Mouse (Mus musculus) layer of hippocampus, adult 9-10 months (tissue): ENCODE measurements around the gene Matn4.
"Not testable (repeated sequence)": the region's sequence is repeated elsewhere in the genome, so short reads cannot be mapped to it uniquely, and the experiment has no call there.

Experiments
- DNase-seq: peaks from one replicate; pipeline ENCODE4 v3.0.0; 2022; ENCODE audit warnings: low spot score

The Matn4 gene

GRCm38 (mm10) chr2:164371371-164371770, 33.6 kb downstream of the Matn4 start:
- no peak for DNase-seq

DNA sequence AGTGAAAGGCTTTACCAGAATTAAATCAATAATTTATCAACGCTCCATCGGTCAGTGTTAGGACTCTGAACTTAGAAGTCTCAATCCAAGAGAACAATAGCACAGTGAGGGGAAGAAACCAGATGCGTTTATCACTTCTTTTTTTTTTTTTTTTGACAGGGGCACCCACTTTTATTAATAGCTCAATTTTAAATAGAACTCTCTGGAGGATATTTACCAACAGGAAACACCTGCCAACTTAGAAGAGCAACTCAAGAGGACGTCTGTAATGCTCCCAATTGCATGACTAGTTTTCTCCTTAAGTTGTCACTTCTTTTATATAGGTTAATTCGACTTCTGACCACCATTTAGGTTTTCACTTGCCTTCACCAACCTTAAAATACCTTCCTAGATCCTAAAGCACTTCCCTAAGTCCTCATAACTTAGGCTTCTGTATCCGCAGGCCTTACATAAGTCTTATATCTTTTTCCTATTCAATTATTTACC, 36.3 kb downstream of the Matn4 start:
- DNase-seq, result no peak

- DNase-seq, result no peak
Observed at GRCm38 (mm10) chr2:164366947-164367346, 38.0 kb downstream of the Matn4 start.

DNA sequence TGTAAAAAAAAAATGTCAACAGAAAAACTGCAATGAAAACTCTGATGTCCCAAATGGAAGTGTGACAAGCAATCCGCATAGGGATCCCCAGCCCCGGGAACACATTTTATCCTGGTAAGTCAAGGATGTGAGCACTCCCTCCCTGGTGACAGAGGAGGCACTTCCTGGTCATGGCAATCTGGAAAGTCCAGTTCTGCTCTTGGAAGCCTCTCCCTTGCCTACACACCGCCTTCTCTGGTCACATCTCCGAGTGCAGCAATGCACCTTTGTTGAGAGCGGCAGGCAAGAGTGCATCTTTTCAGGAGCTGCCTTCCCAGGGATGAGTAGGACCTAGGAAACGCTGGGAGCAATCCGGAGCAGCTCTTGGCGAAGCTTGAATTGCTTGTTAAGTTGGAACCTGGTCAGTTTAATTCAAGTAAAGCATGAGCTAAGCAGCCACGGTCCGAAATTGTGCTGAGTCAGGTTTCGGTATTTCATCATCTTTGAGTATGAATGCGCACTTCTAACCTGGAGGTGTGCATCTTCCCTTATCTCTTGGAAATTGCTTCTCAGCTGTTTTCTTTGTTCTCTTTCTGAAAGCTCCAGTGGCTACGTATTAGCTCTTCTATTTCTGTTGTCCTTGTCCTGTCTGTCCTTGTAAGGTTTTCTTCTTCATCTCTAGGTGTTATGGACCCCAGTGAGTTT, 43.8 kb downstream of the Matn4 start:
- DNase-seq, result no peak

- DNase-seq, result no peak
Observed at GRCm38 (mm10) chr2:164359668-164360067, 45.3 kb downstream of the Matn4 start.

DNA sequence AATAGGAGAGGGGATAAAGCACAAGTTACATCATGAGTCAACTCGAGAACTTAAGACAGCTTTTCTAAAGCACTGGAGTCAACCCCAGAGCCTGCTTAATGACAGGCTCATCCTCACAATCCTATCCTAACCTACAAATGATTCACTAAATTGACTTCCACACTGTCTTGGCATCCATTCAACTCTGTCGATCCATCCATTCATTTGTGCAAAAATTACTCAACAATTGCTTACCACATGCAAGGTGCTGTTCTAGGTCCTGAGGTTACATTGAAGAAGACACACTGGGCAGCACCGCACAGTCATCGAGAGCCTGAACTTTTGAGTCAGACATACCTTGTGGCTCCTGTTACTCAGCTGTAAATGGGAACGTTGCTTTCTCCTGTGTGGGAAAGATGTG, 45.9 kb downstream of the Matn4 start:
- no peak for DNase-seq

DNA sequence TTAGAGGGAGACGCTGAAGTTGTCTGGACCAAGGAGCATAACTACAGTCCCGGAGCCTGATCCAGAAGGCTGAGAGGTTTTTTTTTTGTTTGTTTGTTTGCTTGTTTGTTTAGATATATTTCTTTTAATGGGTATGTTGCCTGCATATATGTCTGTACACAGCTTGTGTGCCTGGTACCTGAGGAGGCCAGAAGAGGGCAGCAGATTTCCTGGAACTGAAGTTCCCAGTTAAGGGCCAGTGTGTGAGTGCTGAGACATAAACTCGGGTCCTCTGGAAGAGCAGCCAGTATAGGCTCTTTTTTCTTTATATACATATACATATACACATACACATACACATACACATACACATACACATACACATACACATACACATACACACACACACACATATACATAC, 46.6 kb downstream of the Matn4 start:
- DNase-seq, result no peak

DNA sequence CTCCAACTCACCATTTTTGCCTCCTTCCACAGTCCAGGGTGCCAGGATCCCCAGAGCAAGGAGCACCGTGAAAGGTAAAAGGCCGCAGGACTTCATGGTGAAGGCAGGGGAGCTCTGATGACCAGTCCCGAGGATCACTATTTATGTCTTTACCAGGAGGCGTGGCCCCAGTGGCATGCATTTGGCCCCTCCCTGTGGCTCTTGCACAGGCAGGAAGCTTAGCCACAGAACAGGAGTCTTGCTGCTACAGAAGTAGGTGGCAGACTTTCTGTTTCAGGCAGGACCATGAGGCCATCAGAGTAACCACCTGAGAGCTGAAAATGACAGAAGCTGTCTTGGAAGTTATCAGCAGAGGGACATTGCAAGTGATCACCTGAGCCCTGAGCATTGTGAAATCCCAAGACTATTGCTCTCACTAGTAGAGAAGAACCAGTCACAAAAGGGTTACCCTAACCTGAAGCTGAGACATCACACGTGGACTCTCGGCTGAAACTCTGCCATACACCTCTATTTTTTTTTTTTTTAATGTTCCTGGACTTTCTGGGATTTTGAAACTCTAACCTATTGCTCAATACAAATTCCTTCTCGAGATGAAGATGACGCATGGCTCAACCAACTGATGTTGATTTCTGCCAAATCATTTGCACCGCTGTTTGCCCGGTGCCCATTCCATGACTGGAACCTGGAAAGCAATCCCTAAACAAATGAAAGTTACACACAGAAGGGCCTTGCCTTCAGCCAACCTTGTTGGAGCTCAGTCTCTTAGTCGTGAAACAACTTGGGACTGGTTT, 48.6 kb downstream of the Matn4 start:
- DNase-seq, result no peak

- no peak for DNase-seq
Observed at GRCm38 (mm10) chr2:164353356-164353755, 51.6 kb downstream of the Matn4 start.

DNA sequence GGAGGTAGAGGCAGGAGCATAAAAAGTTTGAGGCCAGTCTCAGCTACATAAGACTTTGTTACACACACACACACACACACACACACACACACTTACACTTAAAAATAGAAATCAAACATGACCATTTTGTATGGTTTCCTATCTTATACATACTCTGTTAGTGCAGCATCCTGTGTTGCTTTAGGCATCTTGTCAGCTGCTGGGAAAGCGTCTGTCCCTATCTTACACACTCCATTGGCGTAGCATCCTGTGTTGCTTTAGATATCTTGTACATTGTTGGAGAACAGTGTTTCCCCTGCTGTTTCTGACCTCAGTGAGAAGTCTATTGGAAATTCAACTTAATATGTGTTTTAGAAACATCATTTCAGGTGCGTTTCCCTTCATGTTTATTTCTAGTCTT, 52.3 kb downstream of the Matn4 start:
- DNase-seq, result no peak

- no peak for DNase-seq
Observed at GRCm38 (mm10) chr2:164348980-164349379, 56.0 kb downstream of the Matn4 start.

DNA sequence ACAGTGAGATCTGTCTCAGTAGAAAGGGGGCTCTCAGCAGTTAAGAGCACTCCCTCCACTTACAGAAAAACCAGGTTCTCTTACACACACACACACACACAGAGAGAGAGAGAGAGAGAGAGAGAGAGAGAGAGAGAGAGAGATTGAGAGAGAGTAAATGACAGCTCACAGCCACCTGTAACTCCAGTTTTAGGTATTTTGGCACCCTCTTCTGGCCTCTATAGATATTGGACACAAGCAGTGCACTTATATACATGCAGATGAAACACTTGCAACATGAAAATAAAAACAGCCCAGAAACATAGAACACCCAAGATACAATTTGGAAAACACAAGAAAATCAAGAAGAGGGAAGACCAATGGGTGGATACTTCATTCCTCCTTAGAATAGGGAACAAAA, 57.3 kb downstream of the Matn4 start:
- DNase-seq, result not testable (repeated sequence)

DNA sequence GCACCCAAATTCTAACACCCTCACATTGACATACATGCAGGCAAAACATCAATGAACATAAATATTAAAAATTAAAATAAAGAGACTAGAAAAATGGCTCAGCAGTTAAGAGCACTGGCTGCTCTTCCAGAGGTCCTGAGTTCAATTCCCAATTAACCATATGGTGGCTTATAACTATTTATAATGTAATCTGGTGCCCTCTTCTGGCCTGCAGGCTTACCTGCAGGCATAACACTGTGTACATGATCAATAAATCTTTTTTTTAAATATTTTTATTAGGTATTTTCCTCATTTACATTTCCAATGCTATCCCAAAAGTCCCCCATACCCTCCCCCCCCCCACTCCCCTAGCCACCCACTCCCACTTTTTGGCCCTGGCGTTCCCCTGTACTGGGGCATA, 61.2 kb downstream of the Matn4 start:
- not testable (repeated sequence) for DNase-seq
